ENCODE assay signal across 9 mouse cellular contexts in the genomic region with DNA sequence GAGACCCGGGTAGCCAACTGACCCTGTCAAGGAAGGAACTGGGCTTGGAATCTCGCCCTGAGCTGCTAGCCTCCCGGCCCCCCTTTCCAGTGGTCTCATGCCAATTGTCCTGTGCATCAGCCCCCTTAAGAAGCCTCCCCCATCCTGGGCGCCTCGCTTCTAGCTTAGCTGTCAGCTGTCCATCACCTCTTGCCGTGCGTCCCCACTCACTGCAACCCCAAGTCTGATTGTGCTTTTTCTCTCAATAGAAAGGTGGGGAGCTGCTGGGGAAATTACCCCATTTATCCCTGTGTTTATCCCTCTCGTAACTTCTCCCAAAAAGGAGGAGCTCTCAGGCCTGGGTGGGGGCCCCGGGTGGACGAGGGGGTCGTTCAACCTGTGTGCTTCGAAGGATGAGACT. TPM values are rescaled to one million over a fixed set of nuclear protein-coding genes. Genes with fewer than 3 reads are reported as not detected.
DNase-seq lines count a peak whose midpoint lies in the region; ATAC-seq and TF ChIP-seq lines count a peak whose summit lies in the region.
"Had no signal": no experiment of that assay in that cellular context is flagged by ENCODE, and none has a peak within 500 bp of the region (broad histone marks: within the 10 kb centered on the region; RNA-seq: fewer than 3 reads in every experiment).

No protein-coding gene starts in this region.

- H3K9me3 ChIP-seq in lung, embryonic 14.5 days (ENCODE audit: low read depth, low read length) = no peaks in the 10 kb centered on the region
- H3K9me3 ChIP-seq in hindbrain, embryonic 16.5 days (ENCODE audit: control insufficient read depth, low read length) = no peaks in the 10 kb centered on the region
- H3K9me3 ChIP-seq in midbrain, postnatal 0 days (ENCODE audit: low read length) = no peaks in the 10 kb centered on the region

- no peak for TF ChIP-seq POLR2A in embryonic fibroblast, embryonic 13.5 days (IDR thresholded peaks at IDR 0.05; ENCODE audit: low read depth, low read length)
- no peak for TF ChIP-seq POLR2A in thymus, adult 2 months (IDR thresholded peaks at IDR 0.05; ENCODE audit: control insufficient read depth, extremely low read depth, insufficient read depth, low read length, poor library complexity)

- peaks cover 60% of the 10 kb centered on the region for H3K36me3 ChIP-seq in lung, embryonic 14.5 days (ENCODE audit: insufficient read depth)
- peaks cover 12% of the 10 kb centered on the region; the same call in 1 of the 2 replicates for H3K36me3 ChIP-seq in hindbrain, embryonic 16.5 days (ENCODE audit: control insufficient read depth, insufficient read depth, low read length)
- peaks cover 16% of the 10 kb centered on the region for H3K36me3 ChIP-seq in midbrain, postnatal 0 days (ENCODE audit: insufficient read depth, low read length)
- H3K36me3 ChIP-seq in thymus, adult 2 months (ENCODE audit: control insufficient read depth, insufficient read depth, low read length) = peaks cover 4% of the 10 kb centered on the region; the same call in 1 of the 2 replicates

- 17% methylated on average over 12 of the region's 12 CpGs for WGBS in lung, embryonic 14.5 days
- WGBS in hindbrain, embryonic 16.5 days = 10% methylated on average over 12 of the region's 12 CpGs
- 13% methylated on average over 12 of the region's 12 CpGs for WGBS in midbrain, postnatal 0 days
- 56% methylated on average over 12 of the region's 12 CpGs for WGBS in thymus, adult 2 months

- H3K4me2 ChIP-seq in lung, embryonic 14.5 days = peak overlapping the region; percentile 89
- H3K4me2 ChIP-seq in hindbrain, embryonic 16.5 days (ENCODE audit: low read length) = peak overlapping the region; percentile 87
- H3K4me2 ChIP-seq in midbrain, postnatal 0 days (ENCODE audit: low read depth, low read length, poor library complexity, severe bottlenecking) = peak overlapping the region; percentile 92; the same call in 1 of the 2 replicates

- H3K9ac ChIP-seq in lung, embryonic 14.5 days = peak overlapping the region; percentile 80; the same call in 1 of the 2 replicates
- H3K9ac ChIP-seq in hindbrain, embryonic 16.5 days (ENCODE audit: low read depth, low read length) = no peak overlapping the region
- no peak overlapping the region for H3K9ac ChIP-seq in midbrain, postnatal 0 days (replicated peaks; ENCODE audit: low read length, poor library complexity, severe bottlenecking)

- peak overlapping the region; percentile 81 for H3K4me3 ChIP-seq in lung, embryonic 14.5 days (ENCODE audit: low read depth, low read length)
- H3K4me3 ChIP-seq in embryonic fibroblast, embryonic 13.5 days (ENCODE audit: insufficient read depth, low read length) = peak overlapping the region; percentile 68; the same call in 1 of the 2 replicates
- H3K4me3 ChIP-seq in hindbrain, embryonic 16.5 days (ENCODE audit: low read length) = peak overlapping the region; percentile 82; the same call in 1 of the 2 replicates
- peak overlapping the region; percentile 73 for H3K4me3 ChIP-seq in midbrain, postnatal 0 days (ENCODE audit: low read depth, low read length)
- no peak overlapping the region for H3K4me3 ChIP-seq in thymus, adult 2 months (ENCODE audit: control insufficient read depth, insufficient read depth, low read length)

- 0 out of 2 replicates have a peak, but pooled peaks cover 3% of the 10 kb centered on the region for H3K27me3 ChIP-seq in lung, embryonic 14.5 days (ENCODE audit: insufficient read depth, low read length)
- H3K27me3 ChIP-seq in hindbrain, embryonic 16.5 days (replicated peaks; ENCODE audit: control insufficient read depth, insufficient read depth, low read length) = no peaks in the 10 kb centered on the region; the same call in 1 of the 2 replicates
- no peaks in the 10 kb centered on the region for H3K27me3 ChIP-seq in midbrain, postnatal 0 days (ENCODE audit: insufficient read depth, low read length)
- H3K27me3 ChIP-seq in thymus, adult 2 months (ENCODE audit: control insufficient read depth, insufficient read depth, low read length) = no peaks in the 10 kb centered on the region

- peaks cover 6% of the 10 kb centered on the region for H3K4me1 ChIP-seq in lung, embryonic 14.5 days (ENCODE audit: insufficient read depth)
- H3K4me1 ChIP-seq in embryonic fibroblast, embryonic 13.5 days (ENCODE audit: control insufficient read depth, insufficient read depth, low read length) = peaks cover 3% of the 10 kb centered on the region; the same call in 1 of the 2 replicates
- peaks cover 15% of the 10 kb centered on the region for H3K4me1 ChIP-seq in hindbrain, embryonic 16.5 days (ENCODE audit: control insufficient read depth, insufficient read depth, low read depth, low read length)
- H3K4me1 ChIP-seq in midbrain, postnatal 0 days (ENCODE audit: insufficient read depth, low read length) = peaks cover 5% of the 10 kb centered on the region; the same call in 1 of the 2 replicates
- H3K4me1 ChIP-seq in thymus, adult 2 months (replicated peaks; ENCODE audit: control insufficient read depth, insufficient read depth, low read length) = peaks cover 19% of the 10 kb centered on the region

- peak overlapping the region; percentile 98; the same call in 1 of the 2 replicates for H3K27ac ChIP-seq in lung, embryonic 14.5 days (ENCODE audit: low read depth)
- no peak overlapping the region for H3K27ac ChIP-seq in embryonic fibroblast, embryonic 13.5 days (ENCODE audit: insufficient read depth, low read length)
- H3K27ac ChIP-seq in hindbrain, embryonic 16.5 days (ENCODE audit: low read depth, low read length) = no peak overlapping the region
- H3K27ac ChIP-seq in midbrain, postnatal 0 days (ENCODE audit: low read depth, low read length) = no peak overlapping the region
- no peak overlapping the region for H3K27ac ChIP-seq in thymus, adult 2 months (ENCODE audit: control insufficient read depth, insufficient read depth, low read length)

- no peak for TF ChIP-seq CTCF in lung, embryonic 14.5 days (IDR thresholded peaks at IDR 0.05; ENCODE audit: low read depth)
- TF ChIP-seq CTCF in embryonic fibroblast, embryonic 13.5 days (IDR thresholded peaks at IDR 0.05; ENCODE audit: borderline replicate concordance, insufficient read depth, low read length) = no peak
- TF ChIP-seq CTCF in midbrain, postnatal 0 days (IDR thresholded peaks at IDR 0.05) = no peak
- TF ChIP-seq CTCF in thymus, adult 2 months (IDR thresholded peaks at IDR 0.05; ENCODE audit: borderline replicate concordance, control insufficient read depth, extremely low read depth, insufficient read depth, low read length, poor library complexity) = no peak

- peak; percentile 5; the same call in 1 of the 2 replicates for ATAC-seq in lung, embryonic 14.5 days (ENCODE audit: insufficient read depth)
- ATAC-seq in hindbrain, embryonic 16.5 days = peak; percentile 13; the same call in 1 of the 2 replicates
- no peak for ATAC-seq in midbrain, postnatal 0 days (ENCODE audit: low FRiP score)

- DNase-seq in lung, embryonic 14.5 days = peak; percentile 26
- DNase-seq in lung, postnatal 14 days = no peak
- no peak for DNase-seq in midbrain, postnatal 0 days (ENCODE audit: low spot score)
- no peak for DNase-seq in thymus, adult 2 months
- DNase-seq in adrenal gland, postnatal 36 days = no peak
- DNase-seq in adrenal gland, adult 18-20 months (ENCODE audit: low spot score in 2 of 2) = no peak

RNA-seq across cellular contexts. Expression of a gene that starts 1.5 kb away (rescaled TPM):
- 16.0 and 17.3 TPM in 2 replicates for polyA plus RNA-seq in lung, embryonic 14.5 days (2014; fragmentation: Nextera tagmentation; extraction: Ambion mirVana)
- 38.1 and 47.9 TPM in 2 replicates for polyA plus RNA-seq in embryonic fibroblast, embryonic 13.5 days (2011; ENCODE audit: insufficient read length, low read depth, missing spikeins)
- 5.9 and 6.2 TPM in 2 replicates for polyA plus RNA-seq in hindbrain, embryonic 16.5 days (2015; fragmentation: Nextera tagmentation; extraction: Ambion mirVana)
- 65.3 and 86.9 TPM in 2 replicates for total RNA-seq in midbrain, postnatal 0 days (2014; rRNA removed)
- polyA plus RNA-seq in midbrain, postnatal 0 days (2015; fragmentation: Nextera tagmentation; extraction: Ambion mirVana) = 4.1 and 4.6 TPM in 2 replicates
- 153 and 190 TPM in 2 replicates for polyA plus RNA-seq in thymus, adult 2 months (2012; rRNA removed)
- 10 to 100 TPM; 34.2 to 37.2 TPM for total RNA-seq in adrenal gland, postnatal 36 days (2021)
- 10 to 100 TPM; 28.2 to 30.3 TPM for total RNA-seq in adrenal gland, adult 18-20 months (2021)

RNA-seq across cellular contexts. Expression of a gene that starts 5.3 kb away (rescaled TPM):
- polyA plus RNA-seq in lung, embryonic 14.5 days (2014; fragmentation: Nextera tagmentation; extraction: Ambion mirVana) = 1.4 and 1.5 TPM in 2 replicates
- polyA plus RNA-seq in embryonic fibroblast, embryonic 13.5 days (2011; ENCODE audit: insufficient read length, low read depth, missing spikeins) = not detected in 2 replicates
- 0.90 and 0.94 TPM in 2 replicates for polyA plus RNA-seq in hindbrain, embryonic 16.5 days (2015; fragmentation: Nextera tagmentation; extraction: Ambion mirVana)
- 1.2 TPM in 1 of 2 replicates, not detected in the other for total RNA-seq in midbrain, postnatal 0 days (2014; rRNA removed)
- polyA plus RNA-seq in midbrain, postnatal 0 days (2015; fragmentation: Nextera tagmentation; extraction: Ambion mirVana) = 0.58 and 0.69 TPM in 2 replicates
- polyA plus RNA-seq in thymus, adult 2 months (2012; rRNA removed) = 1.1 and 1.2 TPM in 2 replicates
- under 1 TPM; 0.43 to 0.50 TPM for total RNA-seq in adrenal gland, postnatal 36 days (2021)
- under 1 TPM; 0.54 to 0.96 TPM for total RNA-seq in adrenal gland, adult 18-20 months (2021)

RNA-seq across cellular contexts. Expression of a gene that starts 16.0 kb away (rescaled TPM):
- 0.83 and 1.2 TPM in 2 replicates for polyA plus RNA-seq in lung, embryonic 14.5 days (2014; fragmentation: Nextera tagmentation; extraction: Ambion mirVana)
- not detected in 2 replicates for polyA plus RNA-seq in embryonic fibroblast, embryonic 13.5 days (2011; ENCODE audit: insufficient read length, low read depth, missing spikeins)
- polyA plus RNA-seq in hindbrain, embryonic 16.5 days (2015; fragmentation: Nextera tagmentation; extraction: Ambion mirVana) = 1.1 TPM in 2 replicates
- total RNA-seq in midbrain, postnatal 0 days (2014; rRNA removed) = 0.66 TPM in 1 of 2 replicates, not detected in the other
- polyA plus RNA-seq in midbrain, postnatal 0 days (2015; fragmentation: Nextera tagmentation; extraction: Ambion mirVana) = 0.43 and 1.5 TPM in 2 replicates
- 0.32 and 0.43 TPM in 2 replicates for polyA plus RNA-seq in thymus, adult 2 months (2012; rRNA removed)
- total RNA-seq in adrenal gland, postnatal 36 days (2021) = not detected
- total RNA-seq in adrenal gland, adult 18-20 months (2021) = not detected

RNA-seq across cellular contexts. Expression of a gene that starts 23.2 kb away (rescaled TPM):
- polyA plus RNA-seq in lung, embryonic 14.5 days (2014; fragmentation: Nextera tagmentation; extraction: Ambion mirVana) = 121 and 136 TPM in 2 replicates
- polyA plus RNA-seq in embryonic fibroblast, embryonic 13.5 days (2011; ENCODE audit: insufficient read length, low read depth, missing spikeins) = 104 and 122 TPM in 2 replicates
- polyA plus RNA-seq in hindbrain, embryonic 16.5 days (2015; fragmentation: Nextera tagmentation; extraction: Ambion mirVana) = 202 and 254 TPM in 2 replicates
- total RNA-seq in midbrain, postnatal 0 days (2014; rRNA removed) = 190 and 218 TPM in 2 replicates
- polyA plus RNA-seq in midbrain, postnatal 0 days (2015; fragmentation: Nextera tagmentation; extraction: Ambion mirVana) = 253 and 259 TPM in 2 replicates
- polyA plus RNA-seq in thymus, adult 2 months (2012; rRNA removed) = 57.8 and 59.0 TPM in 2 replicates
- total RNA-seq in adrenal gland, postnatal 36 days (2021) = 100 to 1,000 TPM; 234 to 305 TPM
- total RNA-seq in adrenal gland, adult 18-20 months (2021) = 100 to 1,000 TPM; 279 to 302 TPM

RNA-seq across cellular contexts. Expression of a gene that starts 25.3 kb away (rescaled TPM):
- 2.5 and 2.9 TPM in 2 replicates for polyA plus RNA-seq in lung, embryonic 14.5 days (2014; fragmentation: Nextera tagmentation; extraction: Ambion mirVana)
- polyA plus RNA-seq in embryonic fibroblast, embryonic 13.5 days (2011; ENCODE audit: insufficient read length, low read depth, missing spikeins) = 0.73 and 0.91 TPM in 2 replicates
- polyA plus RNA-seq in hindbrain, embryonic 16.5 days (2015; fragmentation: Nextera tagmentation; extraction: Ambion mirVana) = 9.6 and 11.3 TPM in 2 replicates
- 5.1 and 8.0 TPM in 2 replicates for total RNA-seq in midbrain, postnatal 0 days (2014; rRNA removed)
- polyA plus RNA-seq in midbrain, postnatal 0 days (2015; fragmentation: Nextera tagmentation; extraction: Ambion mirVana) = 4.4 and 4.9 TPM in 2 replicates
- polyA plus RNA-seq in thymus, adult 2 months (2012; rRNA removed) = 0.32 and 0.43 TPM in 2 replicates
- total RNA-seq in adrenal gland, postnatal 36 days (2021) = under 1 TPM; 0.43 to 0.46 TPM
- under 1 TPM; 0.33 to 0.38 TPM for total RNA-seq in adrenal gland, adult 18-20 months (2021)
- polyA plus RNA-seq: large intestine, adult 2 months had no signal
